Mouse (Mus musculus): ENCODE data around the gene I830077J02Rik. TPM values are rescaled to one million over a fixed set of nuclear protein-coding genes. Genes with fewer than 3 reads are reported as not detected.
A peak's percentile ranks its signal among the peaks of the same experiment; 100 is the strongest.

The I830077J02Rik gene
- total RNA-seq, 2 experiments from 2014 or later = 0.35 to 0.52 TPM

DNA sequence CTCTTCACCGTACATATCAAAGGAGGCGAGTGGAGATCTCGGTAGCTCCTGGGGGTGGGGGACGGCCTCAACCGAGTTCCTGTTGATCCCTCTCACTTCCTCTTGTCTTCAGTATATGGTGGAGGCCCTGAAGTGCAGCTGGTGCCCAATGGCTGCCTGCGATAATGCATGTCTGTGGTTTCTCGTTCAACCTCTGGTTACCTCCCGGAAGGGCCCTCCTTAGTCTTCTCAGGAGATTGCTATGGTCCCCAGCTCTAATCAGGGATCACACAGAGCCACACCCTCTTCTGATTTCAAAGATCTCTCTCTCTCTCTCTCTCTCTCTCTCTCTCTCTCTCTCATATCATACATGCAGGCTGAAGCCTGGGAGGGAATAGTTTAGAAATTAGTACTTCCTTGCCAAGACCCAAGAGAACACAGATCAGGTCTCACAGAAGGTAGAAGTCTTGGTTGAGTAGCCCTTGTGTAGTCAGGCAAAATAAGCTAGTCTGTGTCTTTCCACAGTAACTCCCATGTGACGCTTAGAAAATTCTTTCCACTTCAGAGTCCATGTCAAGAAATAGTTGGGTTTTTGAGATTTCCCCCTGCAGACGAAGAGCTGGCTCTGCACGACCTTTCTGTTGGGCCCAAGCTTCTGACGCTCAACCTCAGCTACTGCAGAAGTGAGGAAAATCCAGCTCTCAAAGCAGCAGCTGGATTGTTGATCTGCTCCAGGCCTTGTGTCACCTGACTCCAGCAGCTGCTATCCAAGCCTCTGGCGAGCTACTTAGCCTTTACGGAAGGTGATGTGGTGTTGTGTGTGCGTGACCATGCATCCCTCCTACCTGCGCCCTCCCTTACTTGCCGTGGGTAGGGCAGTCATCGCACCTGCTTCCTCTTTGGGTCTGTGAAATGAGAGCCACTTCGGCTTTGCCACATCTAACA lies 39.6 kb downstream of the I830077J02Rik start:
- DNase-seq = no peak

DNA sequence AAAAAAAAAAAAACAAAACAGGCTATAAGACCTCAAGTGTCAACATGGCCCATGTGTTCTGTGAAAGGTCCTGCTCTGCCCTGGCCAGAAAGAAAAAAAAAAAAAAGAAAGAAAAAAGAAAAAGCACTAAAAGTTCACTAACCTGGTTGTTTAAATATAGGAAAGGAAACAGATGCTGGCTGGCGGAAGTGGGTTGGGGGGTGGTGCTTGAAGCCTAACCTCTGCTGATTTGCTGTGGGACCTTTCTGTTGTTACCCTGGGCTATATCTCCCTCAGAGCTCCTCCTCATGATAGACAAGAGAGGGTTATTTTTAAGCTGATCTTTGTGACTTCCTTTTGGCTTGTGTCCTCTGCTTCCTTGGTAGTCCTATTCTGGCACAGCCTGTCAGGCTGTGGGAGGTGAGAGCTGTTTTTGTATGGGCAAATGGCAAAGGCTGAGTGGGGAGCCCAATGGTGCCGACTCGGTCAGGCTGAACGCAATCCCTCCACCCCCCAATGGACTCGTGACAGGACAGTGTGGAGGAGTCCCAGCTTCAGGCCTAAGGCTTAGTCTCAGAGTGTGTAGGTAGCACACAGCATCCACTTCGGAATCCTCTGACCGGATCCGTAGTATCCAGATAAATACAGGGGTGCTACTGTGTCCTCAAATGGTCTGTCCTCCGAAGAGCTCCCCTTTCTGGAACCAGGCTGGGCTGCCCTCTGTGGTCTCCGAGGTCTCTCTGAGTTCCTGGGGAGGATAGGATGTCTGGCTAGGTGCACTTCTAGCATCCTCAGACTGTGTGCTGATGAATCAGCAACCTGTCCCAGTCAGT lies 40.5 kb downstream of the I830077J02Rik start:
- no peak for DNase-seq

GRCm38 (mm10) chr3:105891141-105891540 lies 41.3 kb downstream of the I830077J02Rik start:
- DNase-seq = no peak

GRCm38 (mm10) chr3:105890220-105890619 lies 42.2 kb downstream of the I830077J02Rik start:
- DNase-seq = no peak

GRCm38 (mm10) chr3:105888961-105889360 lies 43.5 kb downstream of the I830077J02Rik start:
- no peak for DNase-seq

DNA sequence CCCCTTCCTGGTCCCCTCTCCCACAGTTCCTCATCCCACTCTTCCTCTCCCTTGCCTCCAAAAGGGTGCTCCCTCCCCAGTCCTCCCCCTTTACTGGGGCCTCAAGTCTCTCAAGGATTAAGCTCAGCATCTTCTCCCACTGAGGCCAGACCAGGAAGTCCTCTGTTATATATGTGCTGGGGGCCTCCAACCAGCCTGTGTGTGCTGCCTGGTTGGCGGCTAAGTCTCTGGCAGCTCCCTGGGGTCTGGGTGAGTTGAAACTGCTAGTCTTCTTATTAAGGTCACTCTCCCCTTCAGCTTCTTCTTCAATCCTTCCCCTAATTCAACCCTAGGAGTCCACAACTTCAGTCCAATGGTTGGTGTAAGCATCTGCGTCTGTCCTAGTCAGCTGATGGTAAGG lies 49.4 kb downstream of the I830077J02Rik start:
- DNase-seq = no peak

DNA sequence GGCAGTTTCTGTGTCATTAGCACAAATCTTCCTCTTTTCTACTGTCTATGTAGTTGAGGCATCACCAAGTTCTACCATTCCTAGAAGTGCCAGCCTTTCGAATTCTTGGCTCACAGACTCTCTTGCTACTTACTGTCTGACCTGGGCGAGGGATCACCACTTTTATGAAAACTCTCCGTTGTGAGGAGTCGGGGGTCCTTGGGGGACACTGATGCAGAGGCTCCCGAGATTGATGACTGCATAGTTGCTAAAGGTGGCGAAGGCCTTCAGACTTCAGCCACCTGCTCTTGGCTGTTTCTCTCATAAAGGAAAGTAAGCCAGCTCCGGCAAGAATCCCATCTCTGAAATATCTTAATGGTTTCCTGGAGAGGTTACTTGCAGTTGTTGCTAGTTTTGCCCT lies 50.4 kb downstream of the I830077J02Rik start:
- no peak for DNase-seq

DNA sequence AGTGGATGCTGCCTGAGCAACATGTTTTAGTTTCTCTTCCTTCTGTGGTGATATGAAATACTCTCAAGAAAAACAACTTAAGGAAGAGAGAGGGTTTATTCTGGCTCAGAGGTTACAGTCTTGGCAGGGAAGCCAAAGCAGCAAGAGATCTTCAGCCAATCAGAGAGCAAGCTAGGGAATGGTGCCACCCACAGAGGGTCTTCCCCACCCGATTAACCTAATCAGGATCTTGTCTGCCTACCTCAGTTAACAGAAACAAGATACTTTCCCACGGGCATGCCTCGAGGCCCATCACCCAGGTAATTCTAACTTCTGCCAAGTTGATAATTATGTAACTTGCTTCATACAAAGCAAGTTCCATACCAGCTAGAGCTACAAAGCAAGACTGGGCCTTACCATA lies 52.0 kb downstream of the I830077J02Rik start:
- DNase-seq = no peak

- no peak for DNase-seq
These were observed 53.7 kb downstream of the I830077J02Rik start for GRCm38 (mm10) chr3:105878751-105879150.

GRCm38 (mm10) chr3:105877919-105878318 lies 54.5 kb downstream of the I830077J02Rik start:
- no peak for DNase-seq

- DNase-seq = no peak
These were observed 55.1 kb downstream of the I830077J02Rik start for GRCm38 (mm10) chr3:105877252-105877803.

GRCm38 (mm10) chr3:105876022-105876421 lies 56.4 kb downstream of the I830077J02Rik start:
- peak; percentile 32 for DNase-seq

Other genes with a start within 250 kb of the I830077J02Rik start
- gene Ddx20, start 245.1 kb downstream of the I830077J02Rik start, total RNA-seq (2021) = 1 to 10 TPM; 8.6 to 9.7 TPM
- gene Inka2, start 228.1 kb downstream of the I830077J02Rik start, total RNA-seq (2021) = 10 to 100 TPM in 1 of 2 experiments, 1 to 10 TPM in 1; 9.7 to 14.6 TPM
- 100 to 1,000 TPM; 126 to 130 TPM for gene Rap1a, start 131.3 kb downstream of the I830077J02Rik start, total RNA-seq (2021)
- under 1 TPM; 0.19 to 0.29 TPM for gene Adora3, start 61.8 kb downstream of the I830077J02Rik start, total RNA-seq (2021)
- gene Tmigd3, start 61.8 kb downstream of the I830077J02Rik start, total RNA-seq (2021) = under 1 TPM in 1 of 2 experiments, not detected in 1; 0.36 TPM
- 10 to 100 TPM; 36.0 to 40.6 TPM for gene Wdr77, start 26.7 kb upstream of the I830077J02Rik start, total RNA-seq (2021)
- 100 to 1,000 TPM; 528 to 633 TPM for gene Atp5f1, start 27.4 kb upstream of the I830077J02Rik start, total RNA-seq (2021)
- gene Ovgp1, start 41.0 kb upstream of the I830077J02Rik start, total RNA-seq (2021) = 1 to 10 TPM in 1 of 2 experiments, under 1 TPM in 1; 0.49 to 1.7 TPM
- not detected for gene Pifo, start 82.0 kb upstream of the I830077J02Rik start, total RNA-seq (2021)
- not detected for gene Chil5, start 100.2 kb upstream of the I830077J02Rik start, total RNA-seq (2021)
- gene Chia1, start 180.6 kb upstream of the I830077J02Rik start, total RNA-seq (2021) = not detected
- gene Chil3, start 234.9 kb upstream of the I830077J02Rik start, total RNA-seq (2021) = 1 to 10 TPM in 1 of 2 experiments, not detected in 1; 2.6 TPM